Mouse (Mus musculus): ENCODE results near the gene Dcps. TPM values are rescaled to one million over a fixed set of nuclear protein-coding genes. Genes with fewer than 3 reads are reported as not detected.
A peak's percentile ranks its signal among the peaks of the same experiment; 100 is the strongest.

Gene Dcps
- total RNA-seq, 2 experiments from 2014 or later, result 19.4 to 20.6 TPM

DNA sequence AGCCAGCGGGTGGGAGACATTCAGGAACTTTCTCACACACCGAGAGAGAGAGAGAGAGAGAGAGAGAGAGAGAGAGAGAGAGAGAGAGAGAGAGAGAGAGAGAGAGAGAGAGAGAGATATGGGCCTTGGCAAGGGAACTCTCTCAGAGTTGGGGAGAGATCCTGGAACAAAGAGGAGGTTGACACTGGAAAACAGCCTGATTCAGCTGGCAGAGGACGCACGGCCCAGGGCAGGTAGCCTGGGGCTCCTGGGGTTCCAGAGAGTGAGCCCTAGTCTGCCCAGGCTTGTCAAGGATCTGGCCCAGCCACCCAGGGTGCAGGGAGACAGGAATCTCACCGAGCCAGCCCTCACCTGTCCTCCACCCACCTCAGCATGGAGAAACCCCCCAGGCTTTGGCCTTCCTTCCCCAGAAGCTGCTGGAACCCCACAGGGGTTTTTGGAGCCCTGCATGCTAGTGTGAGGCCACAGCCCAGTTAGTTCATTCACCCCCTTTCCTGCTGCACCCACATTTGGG lies 36.6 kb downstream of the Dcps start:
- DNase-seq (ENCODE audit: low spot score in 2 of 2), result no peak

DNA sequence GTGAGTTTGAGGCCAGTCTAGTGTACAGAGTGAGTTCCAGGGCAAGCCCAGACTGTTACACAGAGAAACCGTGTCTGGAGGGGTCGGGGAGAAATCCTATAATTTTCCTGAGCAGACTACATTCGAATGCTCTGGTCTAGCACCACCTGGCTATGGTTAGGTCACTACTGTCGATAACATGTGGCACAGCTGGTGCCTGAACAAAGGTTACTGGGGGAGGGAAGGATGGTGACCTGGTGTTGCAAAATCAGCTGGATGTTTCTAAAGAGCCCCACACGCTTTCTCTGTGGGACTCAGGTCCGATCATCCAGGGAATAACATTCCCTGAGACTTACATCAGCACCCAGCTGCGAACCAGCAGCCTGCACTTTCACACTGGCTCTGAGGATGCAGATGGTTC lies 37.8 kb downstream of the Dcps start:
- no peak for DNase-seq (ENCODE audit: low spot score in 2 of 2)

DNA sequence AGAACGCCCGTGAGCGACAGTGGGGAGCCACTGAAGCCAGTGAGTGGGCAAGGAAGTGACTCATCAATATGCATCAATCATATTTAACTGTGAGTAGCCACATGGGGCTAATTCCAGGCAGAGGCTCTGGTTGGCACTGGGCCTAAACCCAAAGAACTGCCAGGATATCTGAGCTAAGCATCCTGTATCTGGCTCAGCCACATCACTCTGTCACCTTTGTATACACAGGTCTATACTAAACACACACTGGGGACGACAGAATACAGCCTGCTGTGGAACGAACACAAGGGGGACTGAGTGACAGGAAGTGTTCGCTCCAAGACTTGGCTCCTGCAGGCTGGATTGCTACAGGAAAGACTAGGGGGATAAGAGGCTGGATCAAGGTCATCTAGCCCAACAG lies 40.3 kb downstream of the Dcps start:
- no peak for DNase-seq (ENCODE audit: low spot score in 2 of 2)

DNA sequence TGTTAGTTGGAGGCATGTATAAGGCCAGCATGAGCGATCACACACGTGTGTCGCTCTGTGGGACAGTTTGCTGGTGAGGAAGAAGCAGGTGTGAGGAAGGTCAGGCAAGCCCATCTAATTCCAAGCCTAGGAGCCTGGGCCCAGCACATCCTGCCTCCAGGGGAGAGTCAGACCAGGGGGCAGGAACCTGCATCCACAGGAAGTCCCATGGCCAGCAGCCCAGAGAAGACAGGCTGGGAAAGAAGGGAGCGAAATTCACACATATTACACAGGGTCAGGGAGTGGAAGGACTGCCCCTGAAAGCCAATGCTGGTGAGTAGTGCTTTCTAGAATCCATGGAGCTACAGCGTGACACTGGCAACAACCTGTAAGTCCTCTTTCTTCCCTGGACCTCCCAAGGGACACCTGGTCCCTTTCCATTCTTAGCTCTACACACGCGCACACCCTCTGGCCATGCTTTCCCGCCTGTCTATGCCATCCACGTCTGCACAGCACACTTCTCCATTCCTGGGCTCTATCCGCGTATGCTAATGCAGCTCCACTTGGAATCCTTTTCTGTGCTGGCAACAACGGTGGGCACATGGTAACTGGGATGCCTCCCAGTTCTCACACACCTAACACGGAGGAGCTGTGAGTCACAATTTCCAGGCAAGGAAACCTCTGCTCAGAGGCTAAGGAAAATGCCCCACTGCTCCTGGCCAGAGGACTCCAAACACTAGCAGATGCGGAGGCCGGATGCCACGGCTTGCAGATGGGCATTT lies 44.0 kb downstream of the Dcps start:
- no peak for DNase-seq (ENCODE audit: low spot score in 2 of 2)

DNA sequence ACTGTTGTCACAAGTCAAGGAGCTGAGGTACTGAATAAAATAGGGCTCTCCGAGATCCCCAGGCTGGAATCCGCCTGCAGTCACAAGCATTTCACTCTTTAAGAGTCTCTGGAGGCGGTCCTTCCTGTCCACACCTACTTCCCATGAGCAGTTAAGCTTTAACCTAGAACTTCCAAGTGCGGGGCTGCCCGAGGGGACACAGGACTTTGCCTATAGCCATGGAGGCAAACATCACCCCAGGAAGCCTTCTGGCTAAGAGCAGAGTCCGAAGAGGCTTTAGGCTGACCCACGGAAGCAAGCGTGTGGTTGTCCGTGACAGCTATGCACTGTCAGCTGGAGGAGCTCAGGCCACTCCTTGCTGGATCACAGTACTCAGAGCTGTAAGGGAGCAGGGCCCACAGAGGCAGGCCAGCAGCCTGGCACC lies 46.9 kb downstream of the Dcps start:
- DNase-seq (ENCODE audit: low spot score in 2 of 2), result no peak

DNA sequence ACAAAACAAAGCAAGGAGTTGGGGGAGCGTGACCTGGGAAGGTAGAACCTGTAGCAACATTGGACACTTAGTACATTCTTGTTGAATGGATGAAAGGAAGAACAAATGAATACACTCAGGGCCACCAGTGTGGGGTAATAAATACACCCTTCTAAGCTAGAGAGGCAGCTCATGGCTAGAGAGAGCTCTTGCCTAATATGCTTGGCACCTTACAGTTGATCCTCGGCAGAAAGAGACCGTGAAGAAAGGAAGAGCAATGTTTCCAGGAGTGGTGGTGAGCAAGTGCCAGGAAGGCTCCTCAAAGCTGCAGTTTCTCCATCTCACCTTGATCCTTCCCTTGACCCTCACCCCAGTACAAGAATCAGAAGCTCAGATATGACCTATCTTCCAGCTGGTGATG lies 47.3 kb downstream of the Dcps start:
- no peak for DNase-seq (ENCODE audit: low spot score in 2 of 2)

DNA sequence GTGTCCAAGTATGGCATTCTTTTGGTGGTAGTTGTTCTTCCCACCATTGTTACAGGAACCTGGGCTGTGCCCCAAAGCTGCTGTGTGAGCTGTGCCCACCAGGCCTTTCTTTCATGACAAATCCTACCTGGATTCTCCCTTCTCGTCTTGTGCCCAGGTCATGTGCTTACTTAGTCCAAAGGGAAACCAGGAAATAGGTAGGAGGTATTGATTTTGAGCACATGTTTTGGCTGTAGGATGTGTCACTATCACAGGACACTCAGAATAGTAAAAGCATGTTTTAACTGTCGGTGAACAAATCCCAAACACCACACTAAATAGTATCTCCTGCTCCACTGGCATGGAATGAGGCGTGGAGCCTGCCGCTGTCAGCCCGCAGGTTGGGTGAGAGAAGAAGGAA lies 48.3 kb downstream of the Dcps start:
- DNase-seq (ENCODE audit: low spot score in 2 of 2), result no peak

DNA sequence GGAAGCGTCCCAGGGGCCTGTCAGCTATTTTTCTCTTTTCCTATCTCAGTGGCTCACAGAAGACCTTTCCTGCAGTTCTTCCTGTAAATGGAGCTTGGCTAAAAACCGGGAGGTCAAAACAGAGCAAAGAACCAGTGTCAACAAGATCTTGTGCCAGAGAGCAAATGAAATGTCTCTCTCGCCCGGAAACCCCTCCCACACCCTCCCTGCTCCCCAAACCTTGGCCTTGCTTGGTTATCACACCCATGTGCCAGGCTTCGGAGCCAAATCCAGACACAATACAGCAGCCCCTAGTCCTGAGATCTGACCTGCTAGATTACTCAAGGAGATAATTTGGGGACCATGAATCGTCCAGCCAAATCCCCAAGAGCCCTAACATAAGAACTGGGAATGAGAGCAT lies 48.7 kb downstream of the Dcps start:
- DNase-seq (ENCODE audit: low spot score in 2 of 2), result no peak

DNA sequence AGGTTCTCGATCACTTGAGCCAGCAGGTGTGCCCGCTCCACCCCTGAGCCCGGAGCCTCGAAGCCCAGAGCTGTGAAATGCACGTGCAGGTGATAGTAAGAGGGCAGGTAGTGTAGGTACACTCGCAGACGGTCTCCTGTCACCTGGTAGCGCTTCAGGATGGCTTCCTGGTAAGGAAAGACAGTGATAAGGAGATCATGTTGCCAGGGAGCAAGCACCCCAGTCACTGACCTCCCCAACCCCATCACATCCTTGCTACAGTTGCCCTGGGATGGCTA lies 51.2 kb downstream of the Dcps start:
- no peak for DNase-seq (ENCODE audit: low spot score in 2 of 2)

DNA sequence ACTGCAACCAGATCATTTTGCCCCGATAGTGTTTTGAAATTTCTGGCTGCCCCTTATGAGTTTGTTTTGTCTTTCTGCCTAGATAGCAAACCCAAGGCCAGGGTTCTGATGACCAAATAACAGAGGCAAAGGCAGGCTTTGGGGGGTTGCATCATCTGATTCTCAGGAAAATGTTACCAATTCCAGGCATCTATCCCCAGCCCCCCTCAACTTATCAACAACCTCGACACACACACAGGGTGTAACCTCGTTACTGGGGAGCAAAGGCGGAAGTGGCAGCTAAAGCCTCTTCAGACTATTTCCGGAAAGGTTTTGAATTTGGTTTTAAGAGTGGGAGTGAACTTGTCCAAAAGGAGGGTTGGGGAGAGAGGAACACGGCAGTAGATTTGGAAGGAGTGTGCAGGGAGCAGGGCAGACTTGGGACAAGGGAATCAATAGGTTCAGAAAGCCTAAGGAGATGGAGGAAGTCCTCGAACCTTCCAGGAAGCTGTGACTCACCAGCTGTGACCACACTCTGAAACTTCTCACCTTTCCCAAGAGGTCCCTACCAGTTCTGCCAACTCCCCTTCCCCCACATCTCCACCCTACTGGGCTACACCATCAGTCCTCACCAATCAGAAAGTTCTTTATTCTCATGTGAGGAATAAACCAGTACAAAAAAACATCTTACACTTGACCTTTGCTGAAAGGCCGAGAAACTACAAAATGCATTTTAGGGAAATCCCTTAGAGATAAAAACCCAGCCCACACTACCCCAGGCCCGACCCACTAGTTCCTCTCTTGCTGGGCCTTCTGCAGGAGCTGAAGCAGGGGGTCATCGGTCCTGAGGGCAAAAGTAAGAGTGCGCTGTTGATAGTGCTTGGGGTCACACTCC lies 51.8 kb downstream of the Dcps start:
- DNase-seq (ENCODE audit: low spot score in 2 of 2), result no peak

DNA sequence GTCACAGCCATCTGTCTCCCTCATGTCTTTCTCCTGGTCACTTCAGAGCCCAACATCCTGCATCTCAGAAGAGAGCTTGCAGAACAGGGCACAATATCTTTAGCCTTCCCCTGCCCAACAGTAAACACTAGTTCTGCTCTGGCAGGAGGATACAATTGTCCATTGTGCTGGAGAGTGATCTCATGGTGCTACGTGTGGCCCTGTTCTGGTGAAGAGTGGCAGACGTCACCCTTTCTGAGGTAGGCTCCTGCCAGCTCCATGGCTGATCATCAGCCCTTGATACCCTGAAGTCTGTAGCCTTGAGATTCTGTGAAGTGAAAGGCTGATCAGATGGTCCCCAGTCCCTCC lies 52.4 kb downstream of the Dcps start:
- no peak for DNase-seq (ENCODE audit: low spot score in 2 of 2)

DNA sequence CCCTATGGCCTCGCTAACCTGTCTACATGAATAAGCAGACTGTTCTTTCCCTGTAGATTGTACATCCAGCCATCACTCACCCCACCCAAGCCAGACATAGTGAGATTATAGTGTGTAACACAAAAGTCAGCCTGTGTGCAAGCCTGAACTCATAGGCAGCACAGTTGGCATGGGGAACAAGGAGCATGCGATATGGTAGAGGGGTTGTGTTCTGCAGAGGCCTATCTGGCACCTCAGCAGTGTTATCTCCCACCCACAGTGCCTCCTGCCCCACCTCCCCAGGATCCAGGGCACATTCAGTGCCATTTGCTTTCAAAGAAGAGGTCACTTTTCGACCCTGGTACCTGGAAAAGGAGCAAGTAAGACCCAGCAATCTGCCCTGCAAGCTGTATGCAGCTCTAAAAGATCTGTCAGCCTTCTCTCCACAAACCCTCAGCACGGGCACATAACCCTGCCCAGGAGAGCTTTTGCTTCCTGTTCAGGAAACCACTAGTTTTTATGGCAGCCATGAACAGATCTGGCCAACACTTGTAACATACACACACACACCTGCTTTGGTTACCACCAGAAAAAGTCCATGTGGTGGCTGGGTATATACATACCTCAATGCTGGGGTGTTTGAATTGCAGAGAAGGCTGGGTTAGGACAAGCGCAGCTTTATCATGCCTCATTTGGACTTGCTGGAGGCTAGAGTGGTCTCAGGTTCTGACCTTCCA lies 53.2 kb downstream of the Dcps start:
- DNase-seq (ENCODE audit: low spot score in 2 of 2), result no peak

DNA sequence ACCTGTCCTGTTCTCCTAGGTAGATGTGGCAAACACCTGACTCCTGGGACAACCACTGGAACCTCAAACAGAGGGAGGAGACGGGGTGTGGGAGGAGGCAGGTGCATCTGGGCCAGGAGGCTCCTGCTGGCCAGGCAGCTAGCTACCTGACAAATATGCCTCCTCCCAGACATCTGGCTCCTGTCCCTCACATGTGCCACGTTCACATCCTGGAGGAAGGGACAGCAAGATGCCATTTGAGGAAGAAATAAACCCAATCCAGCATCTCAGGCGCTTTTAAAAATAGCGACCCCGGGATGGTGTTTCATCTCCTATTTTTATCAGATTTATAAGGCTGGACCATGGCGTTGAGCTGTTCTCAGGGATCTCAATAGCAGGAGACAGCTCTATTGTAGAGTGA lies 56.7 kb downstream of the Dcps start, which contains the start of gene St3gal4:
Gene St3gal4 (minus strand): TSS at position 101 of the 400 bp plus-strand sequence.
- DNase-seq (ENCODE audit: low spot score in 2 of 2), result no peak

DNA sequence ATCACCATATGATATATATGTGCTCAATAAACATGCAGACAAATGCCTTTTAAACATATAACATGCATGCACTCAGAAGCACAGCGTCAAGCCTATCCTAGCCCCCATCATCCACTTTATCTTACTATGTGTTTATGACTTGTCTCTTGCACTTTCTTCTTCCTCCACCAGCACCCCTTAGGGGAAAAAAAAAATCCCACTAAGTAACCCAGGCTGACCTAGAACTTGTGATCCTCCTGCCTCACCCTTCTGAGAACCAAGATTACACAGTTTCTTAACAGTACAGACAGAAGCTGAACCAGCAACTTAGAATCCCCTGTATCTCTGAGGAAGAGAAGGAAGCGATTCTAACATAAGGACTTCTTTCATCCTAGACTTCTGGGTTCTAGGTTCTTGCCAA lies 57.3 kb downstream of the Dcps start:
- DNase-seq (ENCODE audit: low spot score in 2 of 2), result no peak

DNA sequence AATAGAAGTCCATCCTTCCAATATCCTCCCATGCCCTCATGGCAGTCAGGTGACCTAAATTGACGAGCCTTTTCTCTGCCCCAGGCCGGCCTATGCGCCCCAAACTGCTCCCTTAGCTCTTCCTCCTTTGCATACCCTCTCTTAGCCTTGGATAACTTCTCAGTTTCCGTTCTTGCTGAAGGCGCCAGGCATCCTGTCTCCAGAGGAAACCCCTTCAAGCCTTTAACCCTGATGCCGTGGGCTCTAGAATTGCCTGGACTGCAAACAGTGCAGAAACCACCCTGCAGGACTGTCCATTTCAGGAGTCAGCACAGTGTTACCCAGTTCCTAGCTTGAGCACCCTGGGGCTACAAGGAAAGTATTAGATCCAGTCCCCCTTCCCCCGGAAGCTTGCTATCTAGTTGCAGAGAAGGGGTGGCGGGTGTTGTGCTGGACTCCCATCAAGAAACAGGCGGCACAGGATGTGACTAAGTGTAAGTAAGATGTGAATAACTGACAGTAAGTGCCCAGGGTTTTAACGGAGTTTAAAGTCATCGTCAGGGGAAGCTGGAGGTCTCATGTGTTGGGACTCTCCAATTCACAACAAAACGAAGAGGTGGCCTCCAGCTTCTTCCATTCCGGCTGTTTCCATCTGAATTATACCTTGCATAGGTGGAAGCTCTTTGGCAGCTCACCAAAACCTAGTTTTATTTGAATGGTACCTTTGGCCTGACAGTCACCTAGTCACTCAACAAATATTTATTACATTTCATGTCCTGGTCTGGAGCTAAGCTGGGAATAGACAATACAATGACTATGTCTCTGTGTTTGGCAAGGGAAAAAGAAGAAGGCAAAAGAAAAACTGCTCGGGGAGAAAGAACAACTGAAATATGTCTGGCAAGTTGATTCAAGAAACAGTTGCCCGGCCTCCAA lies 58.2 kb downstream of the Dcps start:
- peak in 1 of 2 experiments; percentile 45 for DNase-seq (ENCODE audit: low spot score in 2 of 2)

DNA sequence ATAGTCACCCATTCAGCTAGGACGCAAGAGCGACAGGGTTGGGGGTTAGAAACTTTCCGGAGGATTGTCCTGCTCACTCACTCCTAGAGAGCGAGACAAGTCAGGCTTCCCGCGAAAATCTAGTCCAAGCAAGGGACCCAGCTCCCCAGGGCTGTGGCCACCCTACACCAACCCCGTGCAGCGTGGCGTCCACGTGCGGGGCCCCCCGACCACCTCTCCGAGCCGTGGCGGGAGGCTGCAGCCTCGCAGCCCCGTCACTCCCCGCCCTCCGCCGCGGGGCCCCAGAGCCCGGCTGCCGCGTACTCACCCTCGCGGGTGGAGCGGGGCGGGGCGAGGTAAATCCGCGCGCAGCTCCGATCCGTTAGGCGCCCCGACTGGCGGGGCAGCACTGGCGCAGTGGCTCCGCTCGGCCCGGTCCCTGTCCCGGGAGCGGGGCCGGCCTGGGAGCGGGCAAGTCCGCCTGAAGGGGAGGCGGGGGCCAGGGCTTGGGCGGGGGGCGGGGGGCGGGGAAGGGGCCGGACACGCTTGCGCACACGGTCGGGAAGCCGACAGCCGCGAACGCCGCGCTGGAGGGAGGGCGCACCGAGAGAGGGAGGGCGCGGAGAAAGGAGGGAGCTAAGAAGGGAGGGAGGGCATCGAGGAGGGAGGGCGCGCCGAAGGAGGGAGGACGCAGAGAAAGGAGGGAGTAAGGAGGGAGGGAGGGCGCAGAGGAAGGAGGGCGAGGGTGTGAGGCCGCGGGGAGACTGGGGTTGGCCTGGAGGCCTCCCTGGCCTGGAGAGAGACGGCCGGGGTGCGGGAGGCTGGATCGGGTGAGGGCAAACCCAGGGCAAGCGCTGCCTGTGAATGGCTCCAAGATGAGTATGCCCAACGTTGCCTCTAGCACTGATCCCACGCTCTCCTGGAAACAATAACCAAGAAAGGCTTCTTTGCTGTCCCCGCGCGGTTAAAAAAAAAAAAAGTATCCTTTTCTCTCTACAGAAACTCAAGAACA lies 59.2 kb downstream of the Dcps start:
- peak; percentile 77 to 79 for DNase-seq (ENCODE audit: low spot score in 2 of 2)

DNA sequence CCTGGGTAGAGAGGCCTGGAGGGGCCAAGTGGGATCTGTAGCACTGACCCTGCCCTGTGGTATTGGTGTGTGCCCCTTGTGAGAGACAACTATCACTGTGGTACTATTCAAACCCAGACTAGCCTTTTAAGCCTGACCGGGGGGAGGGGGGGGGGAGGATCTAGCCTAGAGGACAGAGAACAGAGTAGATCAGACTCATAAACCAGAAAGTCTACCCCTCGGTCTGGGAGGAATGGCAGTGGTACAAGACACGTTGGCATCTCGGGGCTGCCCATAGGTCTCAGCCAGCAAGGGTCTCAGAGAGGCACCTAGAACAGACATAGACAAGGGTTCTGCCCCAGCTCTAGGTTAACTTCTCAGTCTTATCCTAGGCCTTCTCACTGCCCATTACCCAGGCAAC lies 60.1 kb downstream of the Dcps start:
- DNase-seq (ENCODE audit: low spot score in 2 of 2), result no peak

DNA sequence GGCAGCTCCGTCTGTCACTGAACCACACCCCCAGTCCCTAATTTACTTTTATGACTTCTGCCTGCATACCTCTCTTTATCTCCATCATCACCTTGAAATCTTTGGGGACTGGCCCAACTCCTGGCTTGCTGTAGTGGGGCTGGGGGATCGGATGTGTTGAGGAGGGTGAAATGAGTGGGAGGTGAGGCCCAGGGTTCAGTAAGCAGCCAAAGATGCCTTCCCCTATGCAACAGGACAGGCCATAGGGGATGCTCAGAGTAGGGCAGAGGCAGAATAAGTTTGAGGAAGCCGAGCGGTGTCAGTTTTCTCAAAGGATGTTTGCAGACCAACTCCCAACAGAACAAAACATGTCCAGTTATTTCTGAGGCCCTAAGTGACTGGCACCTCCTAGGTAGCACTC lies 60.6 kb downstream of the Dcps start:
- DNase-seq (ENCODE audit: low spot score in 2 of 2), result peak in 1 of 2 experiments; percentile 18

DNA sequence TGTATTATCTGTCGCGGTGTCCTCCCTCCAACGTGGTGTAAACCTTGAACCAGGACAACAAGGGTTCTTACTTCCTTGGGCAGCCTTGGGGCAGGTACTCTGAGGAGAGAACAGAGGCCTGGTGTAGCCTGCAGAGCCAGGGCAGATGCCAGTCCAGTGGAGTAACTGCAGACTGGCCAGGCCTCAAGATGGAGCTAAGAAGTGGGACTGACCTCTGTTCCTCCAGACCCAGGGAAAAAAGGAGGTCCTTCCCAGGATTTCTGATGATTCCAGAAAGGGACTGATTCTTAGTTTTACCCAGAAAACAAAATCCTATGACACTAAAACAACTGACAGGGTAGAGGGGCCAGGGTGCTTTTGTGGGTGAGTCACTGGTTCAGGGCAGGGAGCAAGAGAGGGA lies 61.6 kb downstream of the Dcps start:
- peak in 1 of 2 experiments; percentile 16 for DNase-seq (ENCODE audit: low spot score in 2 of 2)

Measured in adrenal gland, adult 18-20 months (tissue).